Mouse (Mus musculus): ENCODE data around the gene Stac2.

DNA sequence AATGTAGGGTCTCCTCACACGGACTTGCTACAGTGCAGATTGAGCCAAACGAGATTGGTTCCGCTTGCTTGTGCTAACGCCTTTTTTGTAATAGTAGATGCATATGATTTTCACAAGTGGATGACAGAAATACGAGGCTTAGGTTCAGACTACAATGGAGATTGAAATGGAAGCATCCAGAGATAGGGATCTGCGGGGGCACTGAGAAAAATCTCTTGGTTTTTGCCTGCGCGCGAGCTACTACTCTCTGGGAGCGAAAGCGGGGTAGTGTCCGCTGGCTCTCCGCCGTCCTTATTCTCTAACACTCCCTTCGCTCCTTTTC lies 27.1 kb downstream of the Stac2 start:
- no peak; the same call in 2 of the 3 replicates for TF ChIP-seq GATA1 (IDR thresholded peaks at IDR 0.05; ENCODE audit: borderline replicate concordance, low read length)
- TF ChIP-seq FLI1 (IDR thresholded peaks at IDR 0.05; ENCODE audit: low read length) = no peak
